Mouse (Mus musculus): ENCODE data around the gene Msl3. TPM values are rescaled to one million over a fixed set of nuclear protein-coding genes. Genes with fewer than 3 reads are reported as not detected.
"Not testable (repeated sequence)": the region's sequence is repeated elsewhere in the genome, so short reads cannot be mapped to it uniquely, and the experiment has no call there.

Gene Msl3
- total RNA-seq (2018; cell fraction: chromatin; rRNA removed), result 10 to 100 TPM in 21 of 26 experiments, 1 to 10 TPM in 5; 4.7 to 47.3 (median 16.2) TPM
- 10 to 100 TPM; 24.0 to 52.2 (median 30.5) TPM for total RNA-seq (2018; cell fraction: cytosol; rRNA removed)
- total RNA-seq (2018; cell fraction: nucleus; rRNA removed), result 10 to 100 TPM in 25 of 26 experiments, 1 to 10 TPM in 1; 9.4 to 49.3 (median 18.2) TPM
- polyA plus RNA-seq (2018), result 33.2 to 58.9 TPM (median 40.6 TPM) in 3 replicates

DNA sequence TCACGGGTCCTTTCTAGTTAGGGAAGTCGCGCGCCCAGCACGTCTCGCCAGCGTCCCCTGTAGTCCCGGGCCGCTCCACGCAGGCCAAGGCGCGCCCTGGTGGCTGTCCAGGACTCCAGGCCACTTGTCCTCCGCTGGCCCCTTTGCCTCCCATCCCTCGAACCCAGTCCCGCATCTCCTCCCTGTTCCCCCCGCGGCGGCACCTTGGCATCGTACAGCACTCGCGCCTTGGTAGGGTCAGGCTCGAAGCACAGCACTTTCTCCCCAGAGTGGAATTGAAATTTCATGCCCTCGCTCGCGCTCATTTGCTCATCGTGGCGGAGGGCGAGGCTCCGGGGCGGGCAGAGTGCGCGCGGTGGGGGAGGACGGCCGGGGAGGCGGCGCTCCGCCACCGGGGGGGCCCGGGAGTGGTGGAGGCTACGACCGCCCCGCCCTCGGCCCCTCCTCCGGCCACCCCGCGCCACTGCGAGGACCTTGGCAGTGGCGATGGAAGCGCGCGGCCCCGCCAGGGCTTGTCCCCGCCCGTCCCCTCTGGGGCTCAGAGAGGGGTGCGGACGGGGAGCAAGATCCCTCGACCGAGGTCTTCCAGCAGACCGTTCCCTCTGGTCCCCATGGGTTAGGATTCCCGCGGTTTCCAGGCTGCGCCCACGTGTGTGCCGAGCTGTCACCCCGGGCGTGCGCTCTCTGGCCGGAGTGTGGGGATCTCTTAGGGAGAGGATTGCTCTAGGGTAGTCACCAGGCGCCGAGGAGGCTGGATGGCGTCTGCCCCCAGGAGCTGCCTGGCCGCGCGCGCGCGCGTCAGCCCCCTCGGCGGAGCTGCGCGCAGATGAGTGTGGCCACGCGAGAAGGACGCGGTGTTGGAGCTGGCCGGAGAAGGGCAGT, at the start of gene Msl3:
Msl3 (minus strand) TSS at position 374 of the 882 bp plus-strand sequence.
- Histone ChIP-seq H3K36me3 (ENCODE audit: inconsistent target) (no peaks in the 10 kb centered on the region), H3K27ac (peak within 1 kb of the TSS; percentile 69), H3K4me3 (ENCODE audit: inconsistent target) (peak within 1 kb of the TSS; percentile 59), H3K79me2 (ENCODE audit: inconsistent target) (no peaks in the 10 kb centered on the region)
- 28% methylated on average over 44 of the region's 88 CpGs for WGBS (ENCODE audit: missing documents)

GRCm38 (mm10) chrX:168717969-168718368, 44.3 kb upstream of the Msl3 start:
- Histone ChIP-seq H3K36me3 (ENCODE audit: inconsistent target) (no peaks in the 10 kb centered on the region), H3K4me3 (ENCODE audit: inconsistent target) (no peak overlapping the region), H3K27ac (no peak overlapping the region), H3K79me2 (ENCODE audit: inconsistent target) (no peaks in the 10 kb centered on the region)
- WGBS (ENCODE audit: missing documents), result 75% methylated on average over 2 of the region's 2 CpGs

- no peaks in the 10 kb centered on the region for H3K79me2 ChIP-seq (ENCODE audit: inconsistent target)
- H3K36me3 ChIP-seq (ENCODE audit: inconsistent target), result no peaks in the 10 kb centered on the region
- peak overlapping the region; percentile 20; the same call in 1 of the 2 replicates for H3K4me3 ChIP-seq (ENCODE audit: inconsistent target)
- H3K27ac ChIP-seq, result 0 out of 2 replicates have a peak overlapping the region, but pooled peaks have one; percentile 4
- 43% methylated on average over 10 of the region's 10 CpGs for WGBS (ENCODE audit: missing documents)
These were observed 787 bp upstream of the Msl3 start for GRCm38 (mm10) chrX:168674407-168674962.

DNA sequence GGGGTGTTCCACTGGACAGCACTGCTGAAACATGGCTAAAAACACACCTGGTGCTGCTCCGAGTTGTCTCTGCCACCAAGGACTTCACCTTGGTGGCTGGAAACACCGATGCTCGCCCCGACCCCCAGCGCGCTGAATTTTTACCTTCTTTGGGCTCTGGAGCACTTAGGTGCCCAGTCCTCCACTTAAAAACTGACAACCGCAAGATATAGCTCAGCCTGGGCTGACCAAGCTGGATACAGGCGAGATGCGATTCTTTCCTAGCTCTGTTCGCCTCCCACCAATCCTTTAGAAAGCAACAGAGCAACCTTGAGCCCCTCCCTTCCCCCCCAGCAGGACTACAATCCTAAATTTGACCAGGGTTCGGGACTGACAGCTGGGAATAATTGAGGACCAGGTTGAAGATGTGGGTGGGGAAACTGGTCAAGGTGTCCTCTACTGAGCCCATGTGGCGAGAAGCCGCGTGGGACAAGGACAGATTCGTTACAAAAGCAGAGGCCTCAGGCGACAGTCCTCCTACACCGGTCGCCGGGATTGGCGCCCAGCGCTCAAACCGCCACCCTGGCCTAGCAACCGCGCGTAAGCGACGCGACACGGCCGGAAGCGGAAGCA, 679 bp downstream of the Msl3 start:
- H3K36me3 ChIP-seq (ENCODE audit: inconsistent target), result no peaks in the 10 kb centered on the region
- 20% methylated on average over 31 of the region's 31 CpGs for WGBS (ENCODE audit: missing documents)
- H3K4me3 ChIP-seq (ENCODE audit: inconsistent target), result peak overlapping the region; percentile 59
- no peaks in the 10 kb centered on the region for H3K79me2 ChIP-seq (ENCODE audit: inconsistent target)
- H3K27ac ChIP-seq, result peak overlapping the region; percentile 69

DNA sequence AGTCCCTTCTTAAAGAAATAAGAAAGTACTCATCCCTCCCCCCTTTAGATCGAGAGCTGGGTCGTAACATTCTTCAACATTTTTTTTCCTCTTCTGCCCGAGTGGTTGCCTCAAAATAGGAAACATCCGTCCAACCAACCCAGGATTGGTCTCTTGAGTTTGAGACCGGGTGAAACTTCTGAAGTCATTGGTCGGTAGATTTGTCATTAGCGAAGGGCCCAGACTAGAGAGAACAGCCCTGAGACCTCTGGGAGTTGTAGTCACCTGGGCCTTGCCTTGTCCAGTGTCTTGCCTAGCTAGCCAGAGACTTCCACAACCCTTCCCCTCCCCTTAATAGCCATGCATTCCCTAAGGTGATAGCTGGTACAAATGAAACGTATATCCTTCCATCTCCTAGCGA, 1.3 kb downstream of the Msl3 start:
- Histone ChIP-seq H3K79me2 (ENCODE audit: inconsistent target) (no peaks in the 10 kb centered on the region), H3K4me3 (ENCODE audit: inconsistent target) (peak overlapping the region; percentile 59), H3K36me3 (ENCODE audit: inconsistent target) (no peaks in the 10 kb centered on the region), H3K27ac (peak overlapping the region; percentile 69)
- WGBS (ENCODE audit: missing documents), result 27% methylated on average over 9 of the region's 9 CpGs

GRCm38 (mm10) chrX:168663982-168664689, 9.6 kb downstream of the Msl3 start:
- 91% methylated on average over 12 of the region's 12 CpGs for WGBS (ENCODE audit: missing documents)
- Histone ChIP-seq H3K36me3 (ENCODE audit: inconsistent target) (no peaks in the 10 kb centered on the region), H3K4me3 (ENCODE audit: inconsistent target) (no peak overlapping the region), H3K27ac (no peak overlapping the region), H3K79me2 (ENCODE audit: inconsistent target) (no peaks in the 10 kb centered on the region)

DNA sequence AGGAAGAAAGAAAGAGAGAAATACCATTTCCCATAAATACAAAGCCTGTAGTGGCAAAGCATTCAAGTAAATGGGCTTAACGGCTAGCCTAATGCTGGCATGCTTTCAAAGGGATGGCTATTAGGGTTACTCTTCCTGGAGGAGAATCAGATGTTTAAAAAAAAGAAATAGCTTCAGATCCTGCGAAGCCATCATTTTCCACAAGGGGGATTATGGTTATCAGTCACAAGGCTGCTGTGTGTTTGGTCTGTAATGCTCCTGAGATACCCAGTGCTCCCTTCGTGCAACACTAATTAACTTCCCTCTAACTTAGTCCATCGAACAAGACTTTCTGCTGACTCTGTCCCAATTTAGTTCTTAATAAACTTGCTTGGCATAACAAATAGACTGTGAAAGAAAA, 13.5 kb downstream of the Msl3 start:
- H3K79me2 ChIP-seq (ENCODE audit: inconsistent target), result no peaks in the 10 kb centered on the region
- WGBS (ENCODE audit: missing documents), result 76% methylated on average over 4 of the region's 4 CpGs
- H3K36me3 ChIP-seq (ENCODE audit: inconsistent target), result peaks cover 11% of the 10 kb centered on the region; the same call in 1 of the 2 replicates
- H3K27ac ChIP-seq, result no peak overlapping the region
- no peak overlapping the region for H3K4me3 ChIP-seq (ENCODE audit: inconsistent target)

DNA sequence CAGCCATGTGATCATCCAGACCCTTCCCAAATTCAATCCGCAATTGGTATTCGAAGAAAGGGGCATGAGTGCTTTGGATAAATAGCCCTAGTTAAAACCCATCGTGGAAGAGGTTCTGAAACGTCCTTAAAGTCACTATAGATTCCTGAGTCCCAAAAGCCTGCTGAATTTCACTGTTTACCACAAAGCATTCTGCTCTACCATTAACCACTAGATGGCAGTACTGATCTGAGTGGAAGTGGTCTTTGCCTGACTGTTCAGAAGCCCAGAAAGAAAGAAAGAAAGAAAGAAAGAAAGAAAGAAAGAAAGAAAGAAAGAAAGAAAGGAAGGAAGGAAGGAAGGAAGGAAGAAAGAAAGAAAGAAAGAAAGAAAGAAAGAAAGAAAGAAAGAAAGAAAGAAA, 13.9 kb downstream of the Msl3 start:
- Histone ChIP-seq H3K27ac (peak overlapping the region; percentile 41), H3K36me3 (ENCODE audit: inconsistent target) (peaks cover 11% of the 10 kb centered on the region; the same call in 1 of the 2 replicates)
- not testable (repeated sequence) for H3K79me2 ChIP-seq (ENCODE audit: inconsistent target); H3K4me3 ChIP-seq (ENCODE audit: inconsistent target)
- WGBS (ENCODE audit: missing documents), result 67% methylated on average over 4 of the region's 4 CpGs

GRCm38 (mm10) chrX:168659275-168659674, 14.4 kb downstream of the Msl3 start:
- H3K36me3 ChIP-seq (ENCODE audit: inconsistent target), result peaks cover 11% of the 10 kb centered on the region; the same call in 1 of the 2 replicates
- WGBS (ENCODE audit: missing documents), result 30% methylated on average over 3 of the region's 3 CpGs
- H3K79me2 ChIP-seq (ENCODE audit: inconsistent target), result no peaks in the 10 kb centered on the region
- peak overlapping the region; percentile 41 for H3K27ac ChIP-seq
- H3K4me3 ChIP-seq (ENCODE audit: inconsistent target), result no peak overlapping the region

GRCm38 (mm10) chrX:168657795-168658194, 15.9 kb downstream of the Msl3 start:
- Histone ChIP-seq H3K79me2 (ENCODE audit: inconsistent target) (no peaks in the 10 kb centered on the region), H3K36me3 (ENCODE audit: inconsistent target) (peaks cover 11% of the 10 kb centered on the region; the same call in 1 of the 2 replicates), H3K4me3 (ENCODE audit: inconsistent target) (no peak overlapping the region), H3K27ac (no peak overlapping the region)
- 100% methylated on average over 1 of the region's 1 CpGs for WGBS (ENCODE audit: missing documents)

DNA sequence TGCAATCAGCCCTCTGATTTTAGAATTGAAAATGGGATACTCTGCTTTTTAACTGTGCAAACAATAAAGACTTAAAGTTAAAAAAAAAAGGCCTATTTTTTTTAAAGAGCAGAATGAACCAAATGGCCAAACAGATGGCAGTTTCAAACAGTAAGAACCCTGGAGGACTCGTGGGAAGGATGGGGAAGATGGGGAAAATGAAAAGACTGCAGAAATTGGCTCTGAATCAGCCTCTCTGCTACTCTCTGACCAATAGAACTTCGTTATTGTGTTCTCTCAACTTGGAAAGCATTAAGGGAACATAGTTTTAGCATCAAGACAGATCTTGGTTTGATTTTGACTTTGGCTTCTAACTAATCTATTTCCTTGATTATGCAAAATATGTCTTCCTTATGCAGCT, 24.4 kb downstream of the Msl3 start:
- no peak overlapping the region for H3K27ac ChIP-seq
- no peaks in the 10 kb centered on the region for H3K79me2 ChIP-seq (ENCODE audit: inconsistent target)
- no peaks in the 10 kb centered on the region for H3K36me3 ChIP-seq (ENCODE audit: inconsistent target)
- H3K4me3 ChIP-seq (ENCODE audit: inconsistent target), result no peak overlapping the region
- WGBS (ENCODE audit: missing documents), result 73% methylated on average over 2 of the region's 2 CpGs

DNA sequence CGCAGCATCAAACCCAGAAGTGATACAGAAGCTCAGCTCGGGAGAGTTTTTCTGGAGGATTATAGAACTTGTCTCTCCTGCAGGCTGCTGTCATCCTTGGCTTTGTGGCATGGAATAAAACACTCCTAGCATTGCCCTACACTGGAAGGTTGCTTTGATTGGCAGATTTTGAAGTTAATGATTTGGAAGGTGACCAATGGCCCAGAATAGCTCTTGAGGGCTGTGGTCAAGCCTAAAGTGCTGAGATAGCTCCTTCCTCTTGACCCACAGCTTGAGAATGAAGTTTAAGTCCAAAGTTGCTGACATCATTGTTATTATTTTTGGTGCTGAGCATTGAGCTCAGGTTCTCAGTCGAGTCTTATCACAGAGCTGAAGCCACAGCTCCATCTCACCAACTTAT, 26.0 kb downstream of the Msl3 start:
- WGBS (ENCODE audit: missing documents), result 59% methylated on average over 3 of the region's 3 CpGs
- Histone ChIP-seq H3K4me3 (ENCODE audit: inconsistent target) (no peak overlapping the region), H3K36me3 (ENCODE audit: inconsistent target) (no peaks in the 10 kb centered on the region), H3K27ac (peak overlapping the region; percentile 53), H3K79me2 (ENCODE audit: inconsistent target) (no peaks in the 10 kb centered on the region)

DNA sequence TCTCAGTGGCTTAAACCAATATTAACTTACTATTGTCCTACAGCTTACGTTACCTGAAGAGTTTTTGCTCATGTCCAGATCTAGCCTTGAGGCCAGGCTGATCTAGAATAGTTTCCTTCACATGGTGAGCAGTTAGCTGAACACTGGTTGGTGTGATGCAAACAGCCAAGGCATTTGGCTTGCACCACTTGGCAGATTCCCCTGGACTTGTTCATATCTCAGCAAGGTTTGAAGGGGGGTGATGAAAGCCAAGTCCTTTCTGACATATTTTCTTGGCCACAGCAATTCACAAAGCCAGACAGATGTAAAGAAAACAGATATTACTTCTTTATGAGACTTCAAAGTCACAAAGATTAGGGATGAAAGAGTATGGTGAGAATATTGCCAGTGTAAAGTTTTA, 30.2 kb downstream of the Msl3 start:
- no peaks in the 10 kb centered on the region for H3K36me3 ChIP-seq (ENCODE audit: inconsistent target)
- no peak overlapping the region for H3K4me3 ChIP-seq (ENCODE audit: inconsistent target)
- H3K27ac ChIP-seq, result peak overlapping the region; percentile 15; the same call in 1 of the 2 replicates
- H3K79me2 ChIP-seq (ENCODE audit: inconsistent target), result no peaks in the 10 kb centered on the region
- 100% methylated on average over 1 of the region's 1 CpGs for WGBS (ENCODE audit: missing documents)

All from macrophage (primary cell).